Mouse (Mus musculus) cerebellum, adult 11-12 months (tissue): ENCODE results near the gene Hist1h2bj.
A peak's percentile ranks its signal among the peaks of the same experiment; 100 is the strongest.

Experiments
- DNase-seq: peaks from one replicate; pipeline ENCODE4 v3.0.0; 2022

Gene Hist1h2bj

DNA sequence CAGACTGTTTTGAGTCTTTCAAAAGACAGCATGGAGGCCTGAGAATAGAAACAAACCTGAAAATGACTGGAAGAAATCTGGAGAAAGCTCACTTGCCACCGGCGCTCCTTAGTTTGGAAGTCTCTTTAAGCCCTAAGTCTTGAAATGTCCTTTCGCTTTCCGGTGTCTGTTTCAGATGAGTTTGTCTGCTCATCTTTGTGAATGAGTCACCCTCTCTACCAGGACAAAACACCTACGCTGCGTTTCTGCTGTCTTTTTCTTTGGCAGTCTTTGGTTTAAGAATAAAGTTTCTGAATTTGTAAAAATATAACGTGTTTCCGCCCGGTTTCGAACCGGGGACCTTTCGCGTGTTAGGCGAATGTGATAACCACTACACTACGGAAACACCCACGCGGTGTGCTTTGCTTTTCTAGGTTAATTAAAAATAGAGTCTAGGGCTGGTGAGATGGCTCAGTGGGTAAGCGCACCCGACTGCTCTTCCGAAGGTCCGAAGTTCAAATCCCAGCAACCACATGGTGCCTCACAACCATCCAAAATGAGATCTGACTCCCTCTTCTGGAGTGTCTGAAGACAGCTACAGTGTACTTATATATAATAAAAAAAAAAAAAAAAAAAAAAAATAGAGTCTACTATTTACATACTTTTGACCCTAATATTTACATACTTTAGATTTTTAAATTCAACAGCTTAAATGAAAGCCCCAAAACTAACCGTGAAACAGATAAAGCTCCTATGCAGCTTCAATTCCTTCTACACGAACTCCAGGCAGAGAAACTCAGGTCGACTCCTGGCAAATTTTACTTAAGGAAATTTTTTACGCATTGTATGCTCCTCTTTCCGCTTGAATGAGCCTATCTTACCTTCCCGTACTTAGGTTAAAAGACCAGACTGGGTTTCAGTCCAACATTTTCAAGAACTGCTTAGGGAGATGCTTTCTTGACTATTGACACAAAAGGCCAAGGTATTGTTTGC, 27.2 kb upstream of the Hist1h2bj start:
- DNase-seq, result peak; percentile 30

DNA sequence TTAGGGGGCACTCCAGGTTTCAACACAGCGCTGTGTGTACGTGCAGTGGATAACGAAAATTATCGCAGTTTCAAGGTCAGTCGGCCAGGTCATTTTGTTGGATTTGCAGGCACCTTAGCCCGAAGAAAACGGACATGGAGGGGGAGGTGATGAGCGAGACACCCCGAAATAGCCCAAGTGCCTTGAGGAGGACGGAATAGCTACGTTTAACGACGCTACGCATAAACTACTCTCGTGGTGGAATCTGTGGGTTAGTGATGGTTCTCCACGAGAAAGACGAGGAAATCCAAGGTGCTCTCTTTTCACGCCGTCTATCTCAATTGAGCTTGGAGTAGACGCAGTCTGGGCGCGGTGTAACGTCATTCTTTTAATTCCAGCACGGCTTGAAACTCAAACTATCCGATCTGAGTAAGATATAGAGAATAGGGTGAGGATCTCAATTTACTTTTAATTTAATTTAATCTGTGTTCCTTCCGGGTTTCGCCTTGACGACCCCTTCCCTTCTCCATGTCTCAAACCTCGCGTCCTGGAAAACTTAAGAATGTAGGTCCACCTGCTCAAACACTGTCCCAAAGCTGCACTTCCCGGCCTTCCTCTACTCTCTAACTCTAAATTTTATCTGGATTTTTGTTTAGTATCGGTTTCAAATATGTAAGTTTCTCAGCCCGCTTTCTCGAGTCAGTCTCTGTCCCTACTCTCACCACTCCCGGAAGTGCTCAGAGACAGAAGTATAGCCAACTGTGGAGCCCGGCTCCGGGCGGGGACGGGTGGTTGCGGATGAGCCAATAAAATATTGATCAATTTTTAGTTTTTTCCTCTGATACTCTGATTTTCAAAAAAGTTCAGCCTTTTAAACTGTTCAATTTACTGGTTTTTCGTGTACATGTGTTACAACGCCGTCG, 22.8 kb upstream of the Hist1h2bj start:
- DNase-seq, result no peak

DNA sequence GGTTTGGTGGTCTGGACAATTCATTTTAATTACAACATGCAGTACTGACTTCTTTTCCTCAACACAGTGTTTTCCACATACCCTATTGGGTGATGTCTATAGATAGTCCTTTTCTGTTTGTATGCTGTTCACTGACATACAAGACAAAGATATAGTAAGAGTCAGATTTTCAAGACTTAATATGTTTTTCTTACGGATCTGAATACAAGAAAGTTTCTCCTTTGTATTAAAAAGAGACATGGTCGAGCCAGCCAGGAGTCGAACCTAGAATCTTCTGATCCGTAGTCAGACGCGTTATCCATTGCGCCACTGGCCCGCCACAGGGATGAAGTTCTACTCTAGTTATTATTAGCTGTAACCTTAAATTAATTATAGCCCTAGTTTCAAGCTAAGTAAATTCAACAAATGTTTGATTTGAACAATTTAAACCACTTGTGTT, 22.1 kb upstream of the Hist1h2bj start:
- DNase-seq, result no peak

DNA sequence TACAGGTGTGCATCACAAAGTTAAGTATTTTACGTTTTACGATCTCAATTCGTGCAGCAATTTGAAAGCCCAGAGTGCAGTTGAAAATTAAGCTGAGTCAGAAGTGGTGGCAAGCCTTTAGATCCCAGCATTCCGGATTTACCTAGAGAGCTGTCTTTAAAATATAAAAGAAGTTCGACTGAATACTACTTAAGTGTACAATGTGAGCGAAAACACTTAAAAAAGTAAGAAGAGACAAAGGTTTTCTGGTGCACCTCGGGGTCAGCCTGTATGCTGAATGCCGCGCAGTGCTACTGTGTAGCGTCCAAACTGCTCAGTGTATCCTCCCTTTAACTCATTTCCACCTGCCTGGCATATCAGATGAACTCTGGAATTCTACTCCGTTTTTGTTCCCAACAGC, 21.4 kb upstream of the Hist1h2bj start:
- no peak for DNase-seq

DNA sequence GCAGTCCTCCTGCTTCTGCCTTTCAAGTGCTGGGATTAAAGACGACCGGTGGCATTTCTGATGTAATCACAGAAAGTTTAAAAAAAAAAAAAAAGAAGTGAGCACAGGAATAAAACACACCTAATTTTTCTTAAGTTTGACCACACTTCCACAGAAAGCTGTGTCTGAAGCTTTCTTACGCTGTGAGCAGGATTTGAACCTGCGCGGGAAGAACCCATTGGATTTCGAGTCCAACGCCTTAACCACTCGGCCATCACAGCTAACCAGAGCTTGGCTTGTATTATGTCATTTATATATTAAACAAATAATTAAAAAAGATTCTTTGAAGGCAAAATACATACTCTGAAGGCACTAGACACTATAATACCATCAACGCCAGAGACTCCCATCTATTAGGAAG, 20.8 kb upstream of the Hist1h2bj start:
- DNase-seq, result peak; percentile 57

DNA sequence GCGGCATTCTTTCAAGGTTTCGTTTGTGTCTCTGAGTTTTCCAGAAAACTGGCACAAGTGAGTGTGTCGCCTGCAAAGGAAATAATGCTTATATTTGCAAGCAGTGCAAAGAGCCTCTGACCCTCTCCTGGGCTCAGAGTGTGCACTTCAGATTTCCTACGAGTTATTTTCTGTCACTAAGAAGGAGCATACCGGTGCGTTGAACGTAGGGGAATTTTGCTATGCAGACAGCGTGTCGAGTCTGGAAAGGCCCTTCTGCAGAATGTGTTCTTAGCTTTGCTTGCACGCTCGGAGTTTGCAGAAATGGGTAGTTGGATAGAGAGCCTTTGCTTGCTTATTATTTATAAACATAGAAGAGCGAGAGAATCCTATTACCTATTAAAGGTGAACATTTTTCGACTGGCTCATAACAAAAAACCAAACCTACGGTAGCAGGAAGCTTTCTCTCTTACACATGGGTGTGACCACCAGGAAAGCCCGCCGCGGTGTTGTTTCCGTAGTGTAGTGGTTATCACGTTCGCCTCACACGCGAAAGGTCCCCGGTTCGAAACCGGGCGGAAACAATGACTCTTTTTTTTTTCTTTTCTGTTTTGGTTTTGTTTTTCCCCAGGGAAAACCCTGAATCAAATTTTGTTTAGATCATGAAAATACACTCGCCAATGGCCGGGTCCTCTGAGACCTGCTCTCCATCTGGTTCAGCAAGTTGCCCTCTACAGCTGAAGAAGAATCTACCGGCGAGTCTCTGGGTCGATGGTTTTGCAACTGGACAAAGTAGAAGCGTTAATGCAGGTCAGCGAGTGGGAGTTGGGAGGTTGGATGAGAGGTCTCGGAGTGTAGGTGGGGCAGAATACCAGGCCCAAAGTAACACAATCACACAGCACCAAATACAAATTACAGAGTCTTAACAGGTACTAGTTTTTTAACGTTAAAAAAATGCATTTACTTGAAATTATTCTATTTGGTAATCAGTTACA, 16.7 kb upstream of the Hist1h2bj start:
- DNase-seq, result peak; percentile 53

- DNase-seq, result peak; percentile 92
Measured at GRCm38 (mm10) chr13:22028673-22029460, 14.1 kb upstream of the Hist1h2bj start.

DNA sequence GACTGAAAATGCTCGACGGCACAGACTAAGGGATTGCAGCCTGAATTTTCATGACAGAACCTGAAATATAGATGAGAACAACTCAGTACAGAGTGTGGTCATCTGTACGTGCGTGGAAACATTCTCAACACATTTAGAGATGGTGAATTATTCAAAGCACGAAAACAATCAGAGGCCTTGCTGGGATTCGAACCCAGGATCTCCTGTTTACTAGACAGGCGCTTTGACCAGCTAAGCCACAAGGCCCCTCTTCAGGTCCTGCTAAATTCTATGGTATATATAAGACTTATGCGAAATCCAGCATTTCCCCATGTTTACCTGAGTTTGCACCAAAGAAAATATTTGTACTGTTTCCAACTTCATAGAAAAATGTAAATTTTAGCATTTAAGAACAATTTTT, 13.1 kb upstream of the Hist1h2bj start:
- peak; percentile 14 for DNase-seq

DNA sequence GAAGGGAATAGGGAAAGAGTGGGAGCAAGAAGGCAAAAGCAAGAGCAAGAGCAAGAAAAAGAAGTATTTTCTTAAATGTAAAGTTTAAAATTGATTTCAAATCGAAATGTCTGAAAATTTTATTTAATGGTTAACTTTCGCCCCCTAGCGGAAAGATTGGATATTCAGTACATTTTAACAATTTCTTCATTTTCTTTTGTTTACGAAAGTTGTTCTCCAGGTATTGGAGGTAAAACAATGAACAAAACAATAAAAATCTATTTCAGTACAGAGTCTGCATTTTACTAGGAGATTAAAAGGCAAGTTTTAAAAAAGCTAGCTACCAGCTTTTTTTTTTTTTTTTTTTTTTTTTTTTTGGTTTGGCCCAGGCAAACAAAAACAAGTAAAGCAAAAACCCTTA, 12.5 kb upstream of the Hist1h2bj start:
- no peak for DNase-seq

DNA sequence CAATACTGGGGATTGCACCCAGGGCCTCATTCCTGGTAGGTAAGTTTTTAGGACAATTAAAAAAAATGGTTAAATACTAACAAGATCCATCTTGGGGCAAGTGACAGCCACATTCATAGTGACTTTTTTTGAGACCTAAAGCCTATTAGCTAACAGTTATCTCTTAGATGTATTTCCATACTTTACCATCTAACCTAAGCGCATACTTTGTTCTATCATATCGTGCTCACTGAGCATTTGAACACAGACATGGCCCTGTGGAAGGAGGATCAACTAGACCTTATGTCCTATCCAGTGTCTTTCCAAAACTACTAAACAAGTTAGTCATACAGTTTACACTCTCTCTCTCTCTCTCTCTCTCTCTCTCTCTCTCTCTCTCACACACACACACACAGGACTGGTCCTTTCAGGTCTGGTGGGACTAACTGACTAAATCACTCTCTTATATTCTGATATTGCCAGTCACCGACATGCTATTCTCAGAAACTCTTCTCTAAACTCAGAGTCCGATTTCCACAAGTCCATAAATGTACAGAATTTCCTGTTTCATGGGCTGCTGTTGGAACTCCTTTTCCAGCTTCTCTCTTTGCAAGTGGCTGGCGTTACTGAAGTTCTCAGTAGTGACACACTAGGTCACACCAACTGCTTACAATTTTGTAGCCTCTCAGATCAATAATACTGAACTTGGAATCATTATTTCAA, 9.1 kb upstream of the Hist1h2bj start:
- no peak for DNase-seq

DNA sequence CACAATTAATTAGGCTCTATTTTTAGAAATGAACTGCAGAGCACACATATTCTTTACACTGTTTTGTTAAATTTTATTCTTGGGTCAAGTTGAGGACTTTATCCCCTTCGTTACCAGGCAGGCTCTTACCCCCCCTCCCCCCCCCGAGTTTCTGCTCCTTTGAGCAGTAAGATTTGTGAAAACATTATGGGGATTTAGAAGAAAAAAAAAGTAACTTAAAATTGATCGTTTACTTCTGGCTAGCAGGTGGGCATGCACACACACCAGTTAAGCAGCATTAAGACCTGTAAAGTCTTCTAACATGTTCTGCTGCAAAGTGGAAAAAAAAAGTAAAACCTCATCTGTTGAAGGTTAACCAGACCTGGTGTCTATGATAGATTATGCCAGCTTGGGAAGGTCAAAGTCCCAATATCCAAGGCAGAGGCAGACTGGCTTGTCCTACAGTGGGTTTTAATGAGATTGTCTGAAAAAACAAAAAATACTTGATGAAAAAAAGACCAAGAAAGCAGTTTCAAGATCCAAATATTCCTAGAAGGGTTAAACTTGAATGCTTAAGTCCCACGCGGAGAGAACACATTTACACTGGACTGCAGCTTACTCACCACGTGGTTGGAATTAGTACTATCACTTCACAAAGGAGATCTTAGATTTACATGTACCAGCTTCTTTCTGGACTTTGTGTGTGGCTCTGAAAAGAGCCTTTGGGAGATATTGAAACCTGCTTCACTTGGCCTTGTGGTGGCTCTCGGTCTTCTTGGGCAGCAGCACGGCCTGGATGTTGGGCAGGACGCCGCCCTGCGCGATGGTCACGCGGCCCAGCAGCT, 8.4 kb upstream of the Hist1h2bj start:
- no peak for DNase-seq

GRCm38 (mm10) chr13:22035267-22036148, 7.5 kb upstream of the Hist1h2bj start, which contains the start of the genes Hist1h2ah and Hist1h2bk:
Gene Hist1h2ah, minus strand, starts transcription at chr13:22035568.
Gene Hist1h2bk, plus strand, starts transcription at chr13:22035870.
- peak; percentile 80 for DNase-seq

DNA sequence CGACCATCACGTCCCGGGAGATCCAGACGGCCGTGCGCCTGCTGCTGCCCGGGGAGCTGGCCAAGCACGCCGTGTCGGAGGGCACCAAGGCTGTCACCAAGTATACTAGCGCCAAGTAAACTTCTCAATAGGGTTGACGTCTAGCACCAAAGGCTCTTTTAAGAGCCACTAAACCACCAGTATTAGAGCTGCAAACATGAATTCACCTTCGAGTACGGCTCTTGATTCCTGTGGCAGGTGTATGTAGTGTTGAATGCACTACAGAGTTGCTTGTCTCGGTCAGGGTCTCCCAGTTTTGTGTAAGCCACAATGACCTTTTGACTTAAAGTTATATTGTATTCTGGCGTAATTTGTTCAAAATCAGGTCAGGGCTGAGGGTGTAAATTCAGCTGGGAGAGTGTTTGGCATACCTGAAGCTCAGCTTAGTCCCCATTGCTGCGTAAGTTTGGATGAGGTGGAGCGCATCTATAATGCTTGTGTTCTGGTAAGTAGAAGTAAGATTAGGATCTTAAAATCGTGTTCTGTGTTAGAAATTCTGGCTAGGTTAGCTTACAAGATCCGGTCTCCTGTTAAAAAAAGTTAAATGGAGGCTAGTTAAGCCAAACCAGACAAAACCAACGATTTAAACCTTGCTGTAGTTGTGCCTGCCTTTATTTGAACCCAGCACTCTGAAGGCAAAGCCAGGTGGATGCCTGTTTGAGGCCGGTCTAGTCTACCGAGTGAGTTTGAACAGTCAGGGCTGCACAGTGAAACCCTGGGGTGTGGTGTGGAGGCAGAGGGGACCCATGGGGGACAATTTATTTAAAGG, 6.7 kb upstream of the Hist1h2bj start:
- peak; percentile 17 for DNase-seq

DNA sequence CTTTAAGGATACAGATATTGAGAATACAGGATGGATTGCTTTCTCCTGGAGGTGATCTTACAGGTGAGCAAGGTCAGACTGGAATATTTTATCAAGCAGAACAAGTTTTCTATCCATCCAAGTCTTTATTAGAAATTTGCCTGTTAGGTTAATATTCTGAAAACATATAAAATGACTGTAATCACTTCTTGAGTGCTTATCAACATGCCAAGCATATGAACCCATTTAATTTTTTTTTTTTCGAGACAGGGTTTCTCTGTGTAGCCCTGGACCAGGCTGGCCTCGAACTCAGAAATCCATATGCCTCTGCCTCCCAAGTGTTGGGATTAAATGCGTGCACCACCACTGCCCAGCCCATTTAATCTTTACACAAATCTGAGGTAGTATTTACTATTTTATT, 6.0 kb upstream of the Hist1h2bj start:
- DNase-seq, result no peak

DNA sequence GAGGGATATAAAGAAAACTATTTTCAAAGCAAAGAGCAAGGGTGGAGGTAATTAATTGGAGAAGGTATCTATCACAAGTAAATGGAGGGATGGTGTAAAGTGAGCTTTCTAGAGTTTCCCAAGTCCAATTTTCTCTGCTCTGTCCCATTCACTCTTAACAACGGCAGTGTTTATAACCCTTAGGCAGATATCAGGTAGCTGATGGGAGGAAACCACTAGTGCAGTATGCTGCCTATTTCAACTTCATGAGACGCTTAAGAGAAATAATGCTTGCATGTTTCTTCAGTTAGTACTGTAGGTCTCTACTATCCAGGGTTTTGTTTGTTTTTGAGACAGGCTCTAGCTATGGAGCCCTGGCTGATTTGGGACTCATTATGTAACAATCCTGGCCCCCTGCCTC, 5.6 kb upstream of the Hist1h2bj start:
- DNase-seq, result no peak

DNA sequence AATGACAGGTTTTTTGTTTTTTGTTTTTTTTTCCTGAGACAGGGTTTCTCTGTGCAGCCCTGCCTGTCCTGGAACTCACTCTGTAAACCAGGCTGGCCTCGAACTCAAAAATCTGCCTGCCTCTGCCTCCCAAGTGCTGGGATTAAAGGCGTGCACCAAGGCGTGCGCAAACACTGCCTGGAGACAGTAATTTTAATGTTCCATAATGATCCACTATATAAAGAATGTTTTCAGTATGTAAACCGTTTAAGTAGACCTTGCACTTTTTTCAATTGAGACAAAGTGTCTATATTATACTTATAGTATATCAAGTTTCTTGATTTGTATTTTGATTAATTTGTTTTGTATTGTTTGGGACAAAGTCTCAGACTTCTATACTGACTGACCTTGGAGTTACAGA, 3.6 kb upstream of the Hist1h2bj start:
- no peak for DNase-seq

- DNase-seq, result no peak
Measured at GRCm38 (mm10) chr13:22039951-22040463, 3.0 kb upstream of the Hist1h2bj start.
